Mouse (Mus musculus) kidney, adult 2 months (tissue): ENCODE results near the gene Rpl22l1. TPM values are rescaled to one million over a fixed set of nuclear protein-coding genes. Genes with fewer than 3 reads are reported as not detected.
"Not testable (repeated sequence)": the region's sequence is repeated elsewhere in the genome, so short reads cannot be mapped to it uniquely, and the experiment has no call there.

Experiments used
- DNase-seq: peaks from one replicate; pipeline ENCODE4 v3.0.0; 2021
- H3K27ac ChIP-seq: fragments of 200-500 bp; 2 replicates; pipeline ENCODE4 v1.5.1; 2012; ENCODE audit warnings: low read depth, low read length, control low read depth, inconsistent platforms; ENCODE audit not compliant: insufficient read depth
- H3K27me3 ChIP-seq: fragments of 200-500 bp; replicated peaks from 2 replicates; pipeline ENCODE4 v1.6.1; 2012; ENCODE audit warnings: mild to moderate bottlenecking, moderate library complexity, low read length, inconsistent platforms; ENCODE audit not compliant: control insufficient read depth, insufficient read depth
- H3K36me3 ChIP-seq: fragments of 200-500 bp; 2 replicates; pipeline ENCODE4 v1.6.1; 2012; ENCODE audit warnings: mild to moderate bottlenecking, moderate library complexity, low read length, inconsistent platforms; ENCODE audit not compliant: control insufficient read depth, insufficient read depth
- H3K4me1 ChIP-seq: fragments of 200-500 bp; 2 replicates; pipeline ENCODE4 v1.6.1; 2011; ENCODE audit warnings: low read length; ENCODE audit not compliant: control insufficient read depth, insufficient read depth
- H3K4me3 ChIP-seq: fragments of 200-500 bp; 2 replicates; pipeline ENCODE4 v1.5.1; 2011; ENCODE audit warnings: mild to moderate bottlenecking, low read depth, low read length, control low read depth; ENCODE audit not compliant: insufficient read depth
- CTCF ChIP-seq: fragments of 200-500 bp; conservative IDR thresholded peaks from 2 replicates; pipeline ENCODE4 v1.5.1; 2011; ENCODE audit warnings: low read depth, mild to moderate bottlenecking, control low read depth, low read length, moderate library complexity, mixed read lengths; ENCODE audit not compliant: insufficient read depth, insufficient read length
- POLR2A ChIP-seq: fragments of 200-500 bp; IDR thresholded peaks from one replicate; pipeline ENCODE4 v1.6.1; 2011; ENCODE audit warnings: low read depth, low read length, control low read depth
- WGBS: fragments of 180-500 bp; shearing (Covaris S2); methylation state at CpG from one replicate; pipeline ENCODE4 v1.1.7; 2018; 5-methylcytosine and 5-hydroxymethylcytosine counted together
- polyA plus RNA-seq: library from polyadenylated mRNA; depleted of rRNA; stranded (reverse); fragments of >200 nt; gene quantifications from 2 replicates; pipeline ENCODE4 v1.2.3, GENCODE M21; 2012; rRNA removed

Rpl22l1 gene
- polyA plus RNA-seq, 1 experiment: 14.8 TPM

GRCm38 (mm10) chr3:28829454-28829853, 24.2 kb downstream of the Rpl22l1 start:
- DNase-seq: no peak
- no peaks in the 10 kb centered on the region for H3K36me3 ChIP-seq
- no peak for TF ChIP-seq CTCF
- TF ChIP-seq POLR2A: no peak
- 85% methylated on average over 2 of the region's 2 CpGs for whole genome bisulfite sequencing
- H3K4me1 ChIP-seq: no peaks in the 10 kb centered on the region
- H3K27me3 ChIP-seq: no peaks in the 10 kb centered on the region; the same call in 1 of the 2 replicates
- no peak overlapping the region for H3K4me3 ChIP-seq
- no peak overlapping the region for H3K27ac ChIP-seq

GRCm38 (mm10) chr3:28836796-28837371, 31.6 kb downstream of the Rpl22l1 start:
- no peaks in the 10 kb centered on the region for H3K27me3 ChIP-seq
- peaks cover 4% of the 10 kb centered on the region; the same call in 1 of the 2 replicates for H3K4me1 ChIP-seq
- H3K4me3 ChIP-seq: no peak overlapping the region
- no peak for DNase-seq
- no peak overlapping the region for H3K27ac ChIP-seq
- H3K36me3 ChIP-seq: no peaks in the 10 kb centered on the region
- TF ChIP-seq POLR2A (no peak), CTCF (no peak)
- 58% methylated on average over 2 of the region's 2 CpGs for WGBS

GRCm38 (mm10) chr3:28841886-28842649, 36.8 kb downstream of the Rpl22l1 start:
- Histone ChIP-seq H3K4me1 (peaks cover 9% of the 10 kb centered on the region; the same call in 1 of the 2 replicates), H3K27ac (peak overlapping the region; percentile 19), H3K27me3 (no peaks in the 10 kb centered on the region), H3K4me3 (no peak overlapping the region), H3K36me3 (no peaks in the 10 kb centered on the region)
- 23% methylated on average over 3 of the region's 3 CpGs for WGBS
- peak; percentile 10 for DNase-seq
- TF ChIP-seq CTCF: no peak
- TF ChIP-seq POLR2A: no peak

GRCm38 (mm10) chr3:28843231-28843630, 38.0 kb downstream of the Rpl22l1 start:
- no peaks in the 10 kb centered on the region for H3K27me3 ChIP-seq
- no peak for TF ChIP-seq CTCF
- no peaks in the 10 kb centered on the region for H3K36me3 ChIP-seq
- peak overlapping the region; percentile 56 for H3K27ac ChIP-seq
- DNase-seq: no peak
- 18% methylated on average over 8 of the region's 8 CpGs for WGBS
- no peak overlapping the region for H3K4me3 ChIP-seq
- H3K4me1 ChIP-seq: peaks cover 9% of the 10 kb centered on the region; the same call in 1 of the 2 replicates

- DNase-seq: no peak
- no peak overlapping the region for H3K27ac ChIP-seq
- no peak overlapping the region for H3K4me3 ChIP-seq
- H3K27me3 ChIP-seq: no peaks in the 10 kb centered on the region
- no peaks in the 10 kb centered on the region for H3K36me3 ChIP-seq
- TF ChIP-seq CTCF: no peak
- TF ChIP-seq POLR2A: no peak
- H3K4me1 ChIP-seq: peaks cover 3% of the 10 kb centered on the region; the same call in 1 of the 2 replicates
Observed at GRCm38 (mm10) chr3:28847115-28847514, 41.9 kb downstream of the Rpl22l1 start.

- not testable (repeated sequence) for H3K27me3 ChIP-seq, DNase-seq, H3K4me3 ChIP-seq, H3K4me1 ChIP-seq, H3K36me3 ChIP-seq, H3K27ac ChIP-seq
- WGBS: 78% methylated on average over 3 of the region's 3 CpGs
Observed at GRCm38 (mm10) chr3:28852174-28852573, 46.9 kb downstream of the Rpl22l1 start.

Other genes with a start within 250 kb of the Rpl22l1 start
- 114 and 127 TPM in 2 replicates for gene Slc2a2, start 107.5 kb upstream of the Rpl22l1 start, polyA plus RNA-seq
- gene Eif5a2, start 24.2 kb upstream of the Rpl22l1 start, polyA plus RNA-seq: 1.1 and 1.2 TPM in 2 replicates
- not detected in 2 replicates for gene Gm1527, start 87.2 kb downstream of the Rpl22l1 start, polyA plus RNA-seq